Mouse (Mus musculus): Measurements from ENCODE around the gene Foxo1. TPM values are rescaled to one million over a fixed set of nuclear protein-coding genes. Genes with fewer than 3 reads are reported as not detected.

Foxo1 gene
- polyA plus RNA-seq, 1 experiment from 2014 or later, result 4.3 TPM

GRCm38 (mm10) chr3:52296224-52296760 is 28.2 kb downstream of the Foxo1 start:
- H3K27me3 ChIP-seq (replicated peaks), result no peaks in the 10 kb centered on the region
- H3K9ac ChIP-seq, result no peak overlapping the region
- no peaks in the 10 kb centered on the region for H3K9me3 ChIP-seq
- H3K27ac ChIP-seq, result no peak overlapping the region
- H3K4me2 ChIP-seq (replicated peaks), result no peak overlapping the region
- H3K36me3 ChIP-seq, result no peaks in the 10 kb centered on the region
- WGBS, result 74% methylated on average over 7 of the region's 7 CpGs
- H3K4me1 ChIP-seq, result no peaks in the 10 kb centered on the region
- no peak for ATAC-seq (ENCODE audit: low FRiP score, low read depth)
- H3K4me3 ChIP-seq, result no peak overlapping the region

DNA sequence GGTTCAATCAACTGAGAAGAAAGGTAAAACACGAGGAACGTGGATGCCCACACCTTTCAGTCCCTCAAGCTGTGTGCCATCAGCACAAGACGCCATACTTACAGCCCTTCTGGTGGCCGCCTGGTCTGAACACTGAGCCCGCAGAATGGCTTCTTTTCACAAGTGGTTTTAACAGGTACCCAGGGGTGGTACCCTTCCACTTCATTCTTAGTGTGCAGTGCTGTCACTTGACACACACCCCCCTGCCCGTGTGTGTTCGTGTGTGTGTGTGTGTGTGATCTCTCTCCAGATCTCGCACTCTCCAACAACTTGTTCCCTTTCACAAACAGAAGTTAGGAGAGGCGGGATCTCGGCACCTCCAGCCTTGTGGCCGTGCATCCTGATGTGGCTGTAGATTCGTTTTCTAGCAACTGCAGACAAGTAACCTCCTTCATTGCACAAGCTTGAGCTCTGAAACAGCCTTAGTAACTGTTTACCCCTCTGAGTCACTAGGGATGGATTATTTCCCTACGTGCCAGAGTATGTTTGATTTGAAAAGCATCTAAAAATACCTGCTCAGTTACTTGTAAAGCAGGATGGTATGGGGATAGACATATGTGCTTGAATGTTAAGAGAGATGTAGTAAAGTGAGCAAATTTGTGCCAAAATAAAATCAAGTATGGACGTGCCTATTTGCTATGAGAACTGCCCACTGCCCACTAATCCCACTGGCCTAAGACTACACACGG is 29.3 kb downstream of the Foxo1 start:
- no peak overlapping the region for H3K27ac ChIP-seq
- H3K27me3 ChIP-seq (replicated peaks), result no peaks in the 10 kb centered on the region
- no peaks in the 10 kb centered on the region for H3K36me3 ChIP-seq
- no peaks in the 10 kb centered on the region for H3K9me3 ChIP-seq
- H3K4me1 ChIP-seq, result no peaks in the 10 kb centered on the region
- 85% methylated on average over 15 of the region's 15 CpGs for WGBS
- ATAC-seq (ENCODE audit: low FRiP score, low read depth), result no peak
- H3K4me2 ChIP-seq (replicated peaks), result no peak overlapping the region
- no peak overlapping the region for H3K9ac ChIP-seq
- no peak overlapping the region for H3K4me3 ChIP-seq

DNA sequence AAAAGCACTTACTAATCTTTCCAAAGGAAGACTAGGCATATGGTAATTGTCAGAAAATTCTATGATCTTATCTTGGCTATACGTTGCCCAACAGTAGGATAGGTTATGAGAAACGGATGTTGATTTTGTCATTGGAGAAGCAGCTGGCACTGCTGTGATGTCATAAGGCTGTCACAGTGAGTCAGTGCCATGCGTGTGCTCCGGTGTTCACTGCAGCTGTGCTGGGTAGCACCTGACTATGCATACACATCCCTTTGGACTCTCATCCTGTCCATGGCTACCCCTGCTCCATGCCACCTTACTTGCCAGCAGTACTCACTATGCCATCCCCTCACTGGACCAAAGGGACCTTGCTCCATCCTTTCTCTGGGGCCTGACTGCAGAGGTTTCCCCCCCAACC is 30.5 kb downstream of the Foxo1 start:
- H3K9ac ChIP-seq, result no peak overlapping the region
- H3K27me3 ChIP-seq (replicated peaks), result no peaks in the 10 kb centered on the region
- no peaks in the 10 kb centered on the region for H3K4me1 ChIP-seq
- no peak for ATAC-seq (ENCODE audit: low FRiP score, low read depth)
- no peak overlapping the region for H3K4me2 ChIP-seq (replicated peaks)
- 89% methylated on average over 4 of the region's 4 CpGs for WGBS
- no peak overlapping the region for H3K4me3 ChIP-seq
- H3K36me3 ChIP-seq, result no peaks in the 10 kb centered on the region
- H3K9me3 ChIP-seq, result no peaks in the 10 kb centered on the region
- H3K27ac ChIP-seq, result no peak overlapping the region

- Histone ChIP-seq H3K9ac (no peak overlapping the region), H3K27me3 (replicated peaks) (no peaks in the 10 kb centered on the region), H3K4me2 (replicated peaks) (no peak overlapping the region), H3K9me3 (no peaks in the 10 kb centered on the region), H3K4me1 (no peaks in the 10 kb centered on the region), H3K27ac (no peak overlapping the region), H3K36me3 (no peaks in the 10 kb centered on the region), H3K4me3 (no peak overlapping the region)
- 53% methylated on average over 2 of the region's 2 CpGs for WGBS
- ATAC-seq (ENCODE audit: low FRiP score, low read depth), result no peak
Observed at GRCm38 (mm10) chr3:52299376-52299775, 31.2 kb downstream of the Foxo1 start.

DNA sequence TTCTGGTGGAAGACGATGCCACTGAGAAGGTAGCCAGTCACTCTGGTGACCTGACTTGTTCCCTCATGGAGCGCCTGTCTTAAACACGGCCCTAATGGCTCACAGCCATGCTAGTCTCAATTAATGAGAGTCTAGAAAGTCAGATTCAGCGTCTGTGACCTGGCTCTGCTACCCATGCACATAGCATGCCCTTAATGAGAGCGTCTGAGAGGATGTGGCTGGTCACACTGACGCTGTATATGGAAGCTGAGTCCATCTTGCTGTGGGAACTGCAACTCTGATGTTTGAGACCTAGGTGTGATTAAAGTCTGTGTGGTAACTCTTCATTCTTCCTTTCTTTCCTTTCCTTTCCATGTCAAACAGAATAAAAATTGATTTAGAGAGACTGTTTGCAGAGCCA is 32.4 kb downstream of the Foxo1 start:
- Histone ChIP-seq H3K4me2 (replicated peaks) (no peak overlapping the region), H3K36me3 (no peaks in the 10 kb centered on the region), H3K27ac (no peak overlapping the region), H3K9me3 (no peaks in the 10 kb centered on the region), H3K4me3 (no peak overlapping the region), H3K27me3 (replicated peaks) (no peaks in the 10 kb centered on the region), H3K4me1 (no peaks in the 10 kb centered on the region), H3K9ac (no peak overlapping the region)
- 82% methylated on average over 6 of the region's 6 CpGs for WGBS
- ATAC-seq (ENCODE audit: low FRiP score, low read depth), result no peak

DNA sequence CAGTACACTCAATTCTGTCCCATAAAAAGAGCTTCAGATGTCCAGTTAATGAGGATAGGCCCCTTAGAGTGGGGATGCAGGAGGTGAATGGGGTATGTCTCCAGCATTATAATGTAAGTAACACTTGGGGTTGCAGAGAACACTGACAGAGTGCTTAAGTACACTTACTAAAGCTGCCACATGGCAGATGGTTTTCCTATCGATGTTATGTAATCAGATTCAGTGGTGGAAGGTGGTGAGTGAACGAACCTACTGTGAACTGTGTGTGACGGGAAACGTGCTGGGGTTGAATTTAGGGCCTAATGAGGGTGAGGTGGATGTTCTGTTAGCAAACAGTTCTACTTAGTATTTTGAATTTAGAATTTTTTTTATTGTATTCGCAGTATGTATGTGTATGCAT is 35.2 kb downstream of the Foxo1 start:
- no peak for ATAC-seq (ENCODE audit: low FRiP score, low read depth)
- no peak overlapping the region for H3K27ac ChIP-seq
- no peak overlapping the region for H3K9ac ChIP-seq
- H3K9me3 ChIP-seq, result no peaks in the 10 kb centered on the region
- H3K36me3 ChIP-seq, result no peaks in the 10 kb centered on the region
- no peak overlapping the region for H3K4me3 ChIP-seq
- no peak overlapping the region for H3K4me2 ChIP-seq (replicated peaks)
- H3K4me1 ChIP-seq, result no peaks in the 10 kb centered on the region
- WGBS, result 81% methylated on average over 5 of the region's 5 CpGs
- H3K27me3 ChIP-seq (replicated peaks), result no peaks in the 10 kb centered on the region

- Histone ChIP-seq H3K27me3 (replicated peaks) (no peaks in the 10 kb centered on the region), H3K4me1 (no peaks in the 10 kb centered on the region), H3K4me2 (replicated peaks) (no peak overlapping the region), H3K9me3 (no peaks in the 10 kb centered on the region), H3K4me3 (no peak overlapping the region), H3K27ac (no peak overlapping the region), H3K9ac (no peak overlapping the region), H3K36me3 (no peaks in the 10 kb centered on the region)
- ATAC-seq (ENCODE audit: low FRiP score, low read depth), result no peak
- WGBS, result 70% methylated on average over 5 of the region's 5 CpGs
Observed at GRCm38 (mm10) chr3:52308586-52309321, 40.6 kb downstream of the Foxo1 start.

DNA sequence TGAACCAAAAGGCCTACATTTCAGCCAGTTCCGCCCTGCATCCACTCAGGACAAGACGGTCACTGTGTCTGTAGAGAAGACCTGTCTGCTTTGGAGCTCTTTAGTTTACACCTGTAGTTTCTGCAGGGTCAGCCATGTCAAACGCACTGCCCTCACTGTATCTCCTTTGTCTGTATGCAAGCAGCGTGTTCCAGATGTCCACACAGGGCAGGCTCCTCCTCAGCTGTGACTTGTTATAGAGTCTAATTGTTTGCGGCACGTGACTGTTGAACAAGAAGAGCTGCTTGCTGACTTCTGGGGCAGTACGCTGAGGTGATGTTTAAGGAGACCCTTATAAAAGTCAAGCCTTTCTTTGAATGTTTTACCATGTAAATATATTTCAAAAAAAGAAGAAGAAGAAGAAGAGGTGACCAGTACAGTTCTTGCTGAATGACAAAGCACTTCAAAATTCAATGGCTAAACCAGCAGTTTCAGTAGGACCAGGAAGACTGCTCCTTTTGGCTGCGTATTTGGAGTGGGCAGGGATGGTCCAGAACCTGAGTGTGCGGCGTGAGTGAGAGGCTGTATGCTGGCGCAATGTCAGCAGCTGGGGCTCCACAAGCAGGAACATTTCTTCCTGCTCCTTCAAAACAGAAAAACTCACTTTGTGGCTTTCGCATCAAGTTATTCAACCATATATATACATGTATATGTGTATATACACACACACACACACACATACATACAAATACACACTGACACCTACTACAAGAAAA is 52.6 kb downstream of the Foxo1 start:
- H3K36me3 ChIP-seq, result no peaks in the 10 kb centered on the region
- 90% methylated on average over 12 of the region's 12 CpGs for WGBS
- H3K9me3 ChIP-seq, result no peaks in the 10 kb centered on the region
- H3K27ac ChIP-seq, result no peak overlapping the region
- H3K27me3 ChIP-seq (replicated peaks), result no peaks in the 10 kb centered on the region
- no peak overlapping the region for H3K4me2 ChIP-seq (replicated peaks)
- no peak for ATAC-seq (ENCODE audit: low FRiP score, low read depth)
- no peaks in the 10 kb centered on the region; the same call in 1 of the 2 replicates for H3K4me1 ChIP-seq
- H3K4me3 ChIP-seq, result no peak overlapping the region
- no peak overlapping the region for H3K9ac ChIP-seq

DNA sequence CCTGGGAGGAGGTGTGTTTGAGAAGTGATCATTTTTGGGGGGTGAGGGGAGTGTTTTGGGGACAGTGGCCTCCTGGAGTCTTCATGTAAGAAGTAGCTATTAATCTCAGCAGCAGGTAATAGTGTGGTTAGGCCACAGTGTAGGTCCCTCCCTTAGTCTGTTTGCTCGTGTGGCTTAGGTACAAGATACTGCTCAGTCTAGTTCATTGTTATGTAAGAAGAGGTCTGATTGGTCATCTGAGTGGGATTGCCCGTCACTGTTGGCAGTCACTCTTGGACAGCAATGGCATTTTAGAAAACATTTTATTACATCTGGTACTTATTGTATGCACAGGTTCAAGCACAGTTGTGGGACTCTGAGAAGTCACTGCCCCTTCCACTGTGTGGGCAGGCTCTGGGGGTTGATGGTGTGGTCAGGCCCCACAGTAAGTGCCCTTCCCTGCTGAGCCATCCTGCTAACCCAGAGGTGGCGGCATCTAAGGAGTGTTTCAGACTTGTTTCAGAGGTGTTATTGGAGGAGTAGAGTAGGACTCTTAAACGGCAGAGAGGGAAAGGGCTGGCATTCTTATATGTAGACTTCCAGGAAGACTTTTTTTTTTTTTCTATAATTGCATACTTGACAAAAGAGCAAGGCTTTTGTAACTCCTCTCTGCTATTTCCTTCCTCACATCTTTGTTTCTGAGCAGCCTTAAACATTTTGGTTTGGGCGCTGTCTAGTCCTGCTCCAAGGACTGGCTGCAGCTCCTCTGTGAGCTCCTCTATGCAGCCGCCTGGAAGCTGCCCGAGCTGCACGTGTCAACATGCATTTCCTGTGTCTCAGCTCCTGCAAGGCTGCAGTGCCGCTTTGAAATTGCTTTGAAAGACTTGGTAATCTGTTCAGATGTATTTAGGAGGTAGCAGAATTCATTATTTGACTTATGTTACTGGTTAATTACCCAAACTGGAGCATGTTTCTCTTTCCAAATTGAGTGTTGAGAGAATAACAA is 54.6 kb downstream of the Foxo1 start:
- H3K36me3 ChIP-seq, result no peaks in the 10 kb centered on the region
- 47% methylated on average over 9 of the region's 9 CpGs for WGBS

GRCm38 (mm10) chr3:52325006-52325405 is 56.9 kb downstream of the Foxo1 start:
- H3K9ac ChIP-seq, result no peak overlapping the region
- no peaks in the 10 kb centered on the region for H3K9me3 ChIP-seq
- H3K27me3 ChIP-seq (replicated peaks), result no peaks in the 10 kb centered on the region
- H3K27ac ChIP-seq, result no peak overlapping the region
- no peak overlapping the region for H3K4me3 ChIP-seq
- ATAC-seq (ENCODE audit: low FRiP score, low read depth), result no peak
- 91% methylated on average over 5 of the region's 5 CpGs for WGBS
- H3K36me3 ChIP-seq, result no peaks in the 10 kb centered on the region
- H3K4me1 ChIP-seq, result no peaks in the 10 kb centered on the region; the same call in 1 of the 2 replicates
- H3K4me2 ChIP-seq (replicated peaks), result no peak overlapping the region

More for the DNA sequence above, 54.6 kb downstream of the Foxo1 start:
- H3K9me3 ChIP-seq, result no peaks in the 10 kb centered on the region
- no peaks in the 10 kb centered on the region for H3K27me3 ChIP-seq (replicated peaks)
- H3K4me1 ChIP-seq, result no peaks in the 10 kb centered on the region; the same call in 1 of the 2 replicates
- no peak overlapping the region for H3K4me3 ChIP-seq
- H3K4me2 ChIP-seq (replicated peaks), result no peak overlapping the region
- no peak overlapping the region for H3K9ac ChIP-seq
- H3K27ac ChIP-seq, result no peak overlapping the region
- ATAC-seq (ENCODE audit: low FRiP score, low read depth), result no peak

DNA sequence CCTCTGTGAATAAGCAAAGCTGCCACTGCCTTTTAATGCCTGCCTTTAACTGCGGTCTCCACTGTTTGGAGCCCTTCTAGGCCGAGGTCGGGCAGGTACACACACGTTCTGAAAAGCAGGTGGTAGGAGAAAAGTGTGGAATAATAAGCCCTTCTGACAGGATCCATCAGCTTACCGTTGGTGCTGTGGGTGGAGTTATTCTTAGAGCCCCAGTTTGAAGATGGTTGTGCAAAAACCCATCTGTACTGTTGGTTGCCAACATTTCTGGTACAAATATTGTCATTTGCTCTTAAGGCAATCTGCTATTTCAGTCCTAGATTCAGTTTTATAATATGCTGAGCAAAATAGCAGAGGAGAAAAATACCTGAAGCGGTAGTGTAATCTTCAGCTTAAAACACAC is 58.6 kb downstream of the Foxo1 start:
- WGBS, result 90% methylated on average over 6 of the region's 6 CpGs
- H3K27me3 ChIP-seq (replicated peaks), result no peaks in the 10 kb centered on the region
- no peak overlapping the region for H3K4me2 ChIP-seq (replicated peaks)

More for the DNA sequence above, 58.6 kb downstream of the Foxo1 start:
- no peak overlapping the region for H3K27ac ChIP-seq
- H3K36me3 ChIP-seq, result no peaks in the 10 kb centered on the region
- no peak overlapping the region for H3K4me3 ChIP-seq
- no peaks in the 10 kb centered on the region for H3K9me3 ChIP-seq
- H3K4me1 ChIP-seq, result no peaks in the 10 kb centered on the region; the same call in 1 of the 2 replicates
- no peak overlapping the region for H3K9ac ChIP-seq
- no peak for ATAC-seq (ENCODE audit: low FRiP score, low read depth)
